In genomic region chr17:35864832-35865353, GRCm38 (mm10) we compare ENCODE assay signal across 8 mouse cellular contexts. TPM values are rescaled to one million over a fixed set of nuclear protein-coding genes. Genes with fewer than 3 reads are reported as not detected.
DNase-seq lines count a peak whose midpoint lies in the region; ATAC-seq and TF ChIP-seq lines count a peak whose summit lies in the region.

No protein-coding gene starts in this region.

- H3K9ac ChIP-seq in ES-E14 (ENCODE audit: insufficient read depth, low read depth, low read length, poor library complexity, severe bottlenecking) = peak overlapping the region; percentile 81; the same call in 1 of the 2 replicates
- H3K9ac ChIP-seq in heart, embryonic 16.5 days (ENCODE audit: low read length) = peak overlapping the region; percentile 73
- H3K9ac ChIP-seq in liver, postnatal 0 days (replicated peaks) = 0 out of 2 replicates have a peak overlapping the region, but pooled peaks have one; percentile 61

- TF ChIP-seq CTCF in liver, postnatal 0 days (IDR thresholded peaks at IDR 0.05; ENCODE audit: low read depth) = no peak

- no peaks in the 10 kb centered on the region for H3K27me3 ChIP-seq in heart, embryonic 16.5 days (ENCODE audit: control insufficient read depth, insufficient read depth, low read length)
- peaks cover 39% of the 10 kb centered on the region for H3K27me3 ChIP-seq in liver, postnatal 0 days (ENCODE audit: insufficient read depth, low read length)

- H3K4me2 ChIP-seq in heart, embryonic 16.5 days (ENCODE audit: low read depth, low read length) = peak overlapping the region; percentile 83
- H3K4me2 ChIP-seq in liver, postnatal 0 days (ENCODE audit: low read depth, low read length) = peak overlapping the region; percentile 79

- peaks cover 3 to 15% of the 10 kb centered on the region in 2 experiments; a peak in 3 of 4 replicates for H3K4me1 ChIP-seq in ES-E14 (ENCODE audit: control insufficient read depth in 2 of 2, insufficient read depth in 2 of 2, low read length in 2 of 2, poor library complexity in 1 of 2)
- H3K4me1 ChIP-seq in heart, embryonic 16.5 days (ENCODE audit: control insufficient read depth, insufficient read depth, low read length) = peaks cover 37% of the 10 kb centered on the region
- H3K4me1 ChIP-seq in liver, postnatal 0 days (ENCODE audit: insufficient read depth) = peaks cover 32% of the 10 kb centered on the region

- TF ChIP-seq EP300 in liver, postnatal 0 days (IDR thresholded peaks at IDR 0.05; ENCODE audit: low read depth) = no peak

- no peaks in the 10 kb centered on the region for H3K9me3 ChIP-seq in ES-E14 (ENCODE audit: control insufficient read depth, insufficient read depth, low read depth, low read length)
- no peaks in the 10 kb centered on the region for H3K9me3 ChIP-seq in heart, embryonic 16.5 days (replicated peaks; ENCODE audit: control insufficient read depth, low read length)
- H3K9me3 ChIP-seq in liver, postnatal 0 days (ENCODE audit: low read length) = no peaks in the 10 kb centered on the region

- H3K4me3 ChIP-seq in ES-E14 (ENCODE audit: insufficient read depth in 1 of 2, low read depth in 1 of 2, low read length in 2 of 2, poor library complexity in 1 of 2, severe bottlenecking in 1 of 2) = peak overlapping the region; percentile 78 to 91
- H3K4me3 ChIP-seq in heart, embryonic 16.5 days (ENCODE audit: low read length) = peak overlapping the region; percentile 69
- H3K4me3 ChIP-seq in liver, postnatal 0 days (ENCODE audit: low read depth, low read length) = peak overlapping the region; percentile 55

- H3K27ac ChIP-seq in ES-E14 (ENCODE audit: insufficient read depth, low read depth, low read length, poor library complexity, severe bottlenecking) = peak overlapping the region; percentile 78; the same call in 1 of the 2 replicates
- peak overlapping the region; percentile 96 for H3K27ac ChIP-seq in heart, embryonic 16.5 days (ENCODE audit: low read length)
- peak overlapping the region; percentile 95 for H3K27ac ChIP-seq in liver, postnatal 0 days (ENCODE audit: low read depth)

- peaks cover 4% of the 10 kb centered on the region; the same call in 1 of the 2 replicates for H3K36me3 ChIP-seq in ES-E14 (ENCODE audit: control insufficient read depth, insufficient read depth, low read length, poor library complexity, severe bottlenecking)
- peaks cover 4% of the 10 kb centered on the region; the same call in 1 of the 2 replicates for H3K36me3 ChIP-seq in heart, embryonic 16.5 days (ENCODE audit: control insufficient read depth, insufficient read depth)
- 0 out of 2 replicates have a peak, but pooled peaks cover 3% of the 10 kb centered on the region for H3K36me3 ChIP-seq in liver, postnatal 0 days (replicated peaks; ENCODE audit: insufficient read depth, low read length)

- peak; percentile 37 for DNase-seq in adrenal gland, postnatal 10 days
- no peak for DNase-seq in adrenal gland, adult 2 months
- no peak for DNase-seq in ES-E14 (ENCODE audit: low read depth, low spot score)
- no peak for DNase-seq in liver, postnatal 0 days
- no peak for DNase-seq in c-Kit-positive CD71-positive TER-119-positive erythroid progenitor cells, embryonic 14.5 days (ENCODE audit: low spot score)
- DNase-seq in spleen, postnatal 36 days (ENCODE audit: low spot score in 2 of 2) = no peak

- 28% methylated on average over 10 of the region's 10 CpGs for WGBS in heart, embryonic 16.5 days
- WGBS in liver, postnatal 0 days (ENCODE audit: insufficient replicate concordance) = 40% methylated on average over 10 of the region's 10 CpGs

- no peak for ATAC-seq in heart, embryonic 16.5 days (replicated peaks; ENCODE audit: extremely low read depth, insufficient read depth, low FRiP score)
- ATAC-seq in liver, postnatal 0 days = no peak
- ATAC-seq in megakaryocyte progenitor cell, adult 5-6 weeks (replicated peaks; ENCODE audit: poor library complexity) = no peak

- in situ Hi-C loops in ES-E14 (cut with MboI; ENCODE audit: low sequenced_read_pairs in 2 of 2, unreplicated experiment in 2 of 2) = no loop called here

TF ChIP-seq in ES-E14, 5 proteins besides CTCF, POLR2A, EP300 and RAD21:
- TF ChIP-seq ZNF384 (IDR thresholded peaks at IDR 0.05; ENCODE audit: low read depth, low read length) = no peak
- no peak for TF ChIP-seq ZC3H11A (IDR thresholded peaks at IDR 0.05; ENCODE audit: borderline replicate concordance, low read depth, low read length)
- no peak for TF ChIP-seq CHD2 (IDR thresholded peaks at IDR 0.05; ENCODE audit: low read depth, low read length)
- TF ChIP-seq HCFC1 (IDR thresholded peaks at IDR 0.05; ENCODE audit: borderline replicate concordance, insufficient read depth, low read length) = no peak
- no peak for TF ChIP-seq MAFK (IDR thresholded peaks at IDR 0.05; ENCODE audit: insufficient read depth, low read depth, low read length)
TF ChIP-seq in ES-E14: peak in this region for 0.

RNA-seq across cellular contexts. Expression of gene Ppp1r18, which starts 0.5 kb away (rescaled TPM):
- total RNA-seq in adrenal gland, postnatal 10 days (2021) = 10 to 100 TPM; 35.4 to 35.6 TPM
- total RNA-seq in adrenal gland, adult 2 months (2021) = 10 to 100 TPM; 27.3 to 42.6 TPM
- polyA plus RNA-seq in adrenal gland, adult 2 months (2012; rRNA removed) = 37.3 and 45.3 TPM in 2 replicates
- 23.2 and 29.9 TPM in 2 replicates for total RNA-seq in ES-E14 (2012; rRNA removed)
- 19.6 and 20.1 TPM in 2 replicates for polyA plus RNA-seq in heart, embryonic 16.5 days (2015; fragmentation: Nextera tagmentation; extraction: Ambion mirVana)
- polyA plus RNA-seq in liver, postnatal 0 days (2015; fragmentation: Nextera tagmentation; extraction: Ambion mirVana) = 14.1 and 15.3 TPM in 2 replicates
- total RNA-seq in megakaryocyte progenitor cell, adult 5-6 weeks (2015) = 49.8 and 60.9 TPM in 2 replicates
- total RNA-seq in megakaryocyte progenitor cell, adult 5-6 weeks (2017) = 17.4 and 20.5 TPM in 2 replicates

RNA-seq across cellular contexts. Expression of gene Nrm, which starts 3.8 kb away (rescaled TPM):
- total RNA-seq in adrenal gland, postnatal 10 days (2021) = 10 to 100 TPM; 12.7 to 18.3 TPM
- 1 to 10 TPM; 3.3 to 4.8 TPM for total RNA-seq in adrenal gland, adult 2 months (2021)
- polyA plus RNA-seq in adrenal gland, adult 2 months (2012; rRNA removed) = 9.3 and 11.7 TPM in 2 replicates
- total RNA-seq in ES-E14 (2012; rRNA removed) = 24.7 and 43.0 TPM in 2 replicates
- 45.9 and 46.9 TPM in 2 replicates for polyA plus RNA-seq in heart, embryonic 16.5 days (2015; fragmentation: Nextera tagmentation; extraction: Ambion mirVana)
- polyA plus RNA-seq in liver, postnatal 0 days (2015; fragmentation: Nextera tagmentation; extraction: Ambion mirVana) = 15.5 and 15.8 TPM in 2 replicates
- total RNA-seq in megakaryocyte progenitor cell, adult 5-6 weeks (2015) = 47.4 and 64.5 TPM in 2 replicates
- 43.1 and 50.1 TPM in 2 replicates for total RNA-seq in megakaryocyte progenitor cell, adult 5-6 weeks (2017)

RNA-seq across cellular contexts. Expression of gene Dhx16, which starts 14.7 kb away (rescaled TPM):
- total RNA-seq in adrenal gland, postnatal 10 days (2021) = 10 to 100 TPM; 36.8 to 38.0 TPM
- 10 to 100 TPM; 40.5 to 46.2 TPM for total RNA-seq in adrenal gland, adult 2 months (2021)
- 42.6 and 46.1 TPM in 2 replicates for polyA plus RNA-seq in adrenal gland, adult 2 months (2012; rRNA removed)
- 202 and 391 TPM in 2 replicates for total RNA-seq in ES-E14 (2012; rRNA removed)
- polyA plus RNA-seq in heart, embryonic 16.5 days (2015; fragmentation: Nextera tagmentation; extraction: Ambion mirVana) = 27.4 and 29.2 TPM in 2 replicates
- polyA plus RNA-seq in liver, postnatal 0 days (2015; fragmentation: Nextera tagmentation; extraction: Ambion mirVana) = 14.3 and 15.6 TPM in 2 replicates
- 100 and 110 TPM in 2 replicates for total RNA-seq in megakaryocyte progenitor cell, adult 5-6 weeks (2015)
- total RNA-seq in megakaryocyte progenitor cell, adult 5-6 weeks (2017) = 78.2 and 82.0 TPM in 2 replicates

RNA-seq across cellular contexts. Expression of gene Mdc1, which starts 23.6 kb away (rescaled TPM):
- total RNA-seq in adrenal gland, postnatal 10 days (2021) = 10 to 100 TPM; 21.9 to 27.1 TPM
- 10 to 100 TPM; 15.4 to 20.8 TPM for total RNA-seq in adrenal gland, adult 2 months (2021)
- polyA plus RNA-seq in adrenal gland, adult 2 months (2012; rRNA removed) = 3.6 and 5.9 TPM in 2 replicates
- 23.8 and 31.7 TPM in 2 replicates for total RNA-seq in ES-E14 (2012; rRNA removed)
- polyA plus RNA-seq in heart, embryonic 16.5 days (2015; fragmentation: Nextera tagmentation; extraction: Ambion mirVana) = 14.7 and 15.0 TPM in 2 replicates
- 2.5 and 3.3 TPM in 2 replicates for polyA plus RNA-seq in liver, postnatal 0 days (2015; fragmentation: Nextera tagmentation; extraction: Ambion mirVana)
- total RNA-seq in megakaryocyte progenitor cell, adult 5-6 weeks (2015) = 77.6 and 77.8 TPM in 2 replicates
- total RNA-seq in megakaryocyte progenitor cell, adult 5-6 weeks (2017) = 17.5 and 17.6 TPM in 2 replicates

RNA-seq across cellular contexts. Expression of gene Tubb5, which starts 26.8 kb away (rescaled TPM):
- total RNA-seq in adrenal gland, postnatal 10 days (2021) = 100 to 1,000 TPM; 351 to 404 TPM
- total RNA-seq in adrenal gland, adult 2 months (2021) = 100 to 1,000 TPM; 152 to 198 TPM
- polyA plus RNA-seq in adrenal gland, adult 2 months (2012; rRNA removed) = 137 and 156 TPM in 2 replicates
- total RNA-seq in ES-E14 (2012; rRNA removed) = 1,077 and 1,157 TPM in 2 replicates
- 634 and 654 TPM in 2 replicates for polyA plus RNA-seq in heart, embryonic 16.5 days (2015; fragmentation: Nextera tagmentation; extraction: Ambion mirVana)
- 198 and 213 TPM in 2 replicates for polyA plus RNA-seq in liver, postnatal 0 days (2015; fragmentation: Nextera tagmentation; extraction: Ambion mirVana)
- total RNA-seq in megakaryocyte progenitor cell, adult 5-6 weeks (2015) = 871 and 938 TPM in 2 replicates
- total RNA-seq in megakaryocyte progenitor cell, adult 5-6 weeks (2017) = 947 and 991 TPM in 2 replicates
